Mouse (Mus musculus) liver, adult 2 months (tissue): ENCODE measurements around the gene 4931414P19Rik.

Source experiments
- CTCF ChIP-seq: fragments of 200-500 bp; IDR thresholded peaks from 2 replicates; pipeline ENCODE4 v1.5.1; 2011; ENCODE audit warnings: low read depth, low read length, control low read depth
- POLR2A ChIP-seq: fragments of 200-500 bp; IDR thresholded peaks from 2 replicates; pipeline ENCODE4 v1.6.1; 2011; ENCODE audit warnings: low read length, control low read depth; ENCODE audit not compliant: insufficient read depth; ENCODE audit errors: extremely low read depth

GRCm38 (mm10) chr14:54569451-54570392 is 36.1 kb downstream of the 4931414P19Rik start:
- TF ChIP-seq CTCF (no peak), POLR2A (no peak)
